Mouse (Mus musculus): ENCODE measurements at regions not wholly inside any gene's neighbourhood (a gene's known extent, or its start where the extent isn't known, plus 50 kb on each side); places are given as distances from the start of the nearest gene placed in this dataset.

DNA sequence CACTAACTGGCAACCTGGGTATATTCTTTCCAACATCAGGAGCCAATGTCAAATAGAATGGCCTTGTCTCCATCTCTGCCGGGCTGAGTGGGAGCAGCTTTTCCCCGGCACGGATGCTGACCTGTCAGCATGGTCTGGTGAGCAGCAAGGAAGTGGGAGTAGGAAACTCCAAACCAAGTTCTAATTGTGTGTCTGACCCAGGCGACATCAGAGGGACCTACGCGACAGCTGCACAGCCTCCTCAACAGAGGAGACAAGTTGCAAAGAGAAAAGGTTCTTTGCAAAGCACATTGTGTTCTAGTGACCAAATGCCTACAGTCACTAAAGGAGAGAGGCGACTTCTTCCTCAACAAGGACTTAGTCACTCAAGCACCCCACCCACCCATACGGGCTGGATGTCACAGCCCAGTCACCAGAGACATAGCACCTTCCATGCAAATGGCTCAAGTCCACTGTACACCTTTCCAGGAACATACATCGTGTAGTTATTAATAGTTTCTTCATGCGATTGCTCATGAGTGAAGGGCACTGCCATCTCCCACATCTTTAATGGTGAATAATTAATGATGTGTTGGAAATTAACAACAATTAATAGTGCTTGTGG is 334.8 kb upstream of the Hnrnpa3 start:
- Histone ChIP-seq H3K9me3 (replicated peaks; ENCODE audit: low read length) (no peaks in the 10 kb centered on the region), H3K27ac (ENCODE audit: insufficient read depth, low read depth) (no peak overlapping the region), H3K27me3 (replicated peaks) (no peaks in the 10 kb centered on the region), H3K36me3 (replicated peaks in 1 of 2; ENCODE audit: control insufficient read depth in 1 of 2, insufficient read depth in 1 of 2, low read length in 1 of 2) (no peaks in the 10 kb centered on the region), H3K9ac (ENCODE audit: insufficient read depth, low read depth) (no peak overlapping the region), H3K4me2 (ENCODE audit: insufficient read depth, low read depth, poor library complexity, severe bottlenecking) (no peak overlapping the region), H3K4me3 (replicated peaks in 1 of 3; ENCODE audit: low read depth in 2 of 3, low read length in 2 of 3, poor library complexity in 1 of 3) (no peak overlapping the region), H3K4me1 (ENCODE audit: control insufficient read depth in 1 of 2, insufficient read depth in 2 of 2) (no peaks in the 10 kb centered on the region), H3K79me2 (replicated peaks; ENCODE audit: control insufficient read depth, extremely low read depth, insufficient read depth, poor library complexity, severe bottlenecking) (no peaks in the 10 kb centered on the region)
- in situ Hi-C loops (cut with MboI; ENCODE audit: low pct_ligation_motif_present, low pct_unique_long_range_greater_than_20kb, low sequenced_read_pairs): loop anchor here (25.0 kb wide), 1 partner anchor 637 kb away; the partner anchor contains the start of genes Hoxd10, Hoxd11, Hoxd12 and Hoxd9
- no peak for TF ChIP-seq MAX (IDR thresholded peaks at IDR 0.05; ENCODE audit: low read length)
- TF ChIP-seq USF2 (conservative IDR thresholded peaks at IDR 0.05; ENCODE audit: low read depth, low read length): no peak
- TF ChIP-seq SIN3A (IDR thresholded peaks at IDR 0.05; ENCODE audit: low read length): no peak
- TF ChIP-seq TCF12 (IDR thresholded peaks at IDR 0.05; ENCODE audit: low read depth, low read length): no peak
- TF ChIP-seq BHLHE40 (IDR thresholded peaks at IDR 0.05; ENCODE audit: low read depth, low read length): no peak
- no peak for TF ChIP-seq MEF2A (IDR thresholded peaks at IDR 0.05; ENCODE audit: borderline replicate concordance, low read depth, low read length)
- TF ChIP-seq MYC (IDR thresholded peaks at IDR 0.05; ENCODE audit: low read depth, low read length): no peak
- TF ChIP-seq IRF4 (IDR thresholded peaks at IDR 0.05; ENCODE audit: low read depth, low read length): no peak
- TF ChIP-seq USF1 (IDR thresholded peaks at IDR 0.05; ENCODE audit: low read depth, low read length): no peak
- TF ChIP-seq GABPA (IDR thresholded peaks at IDR 0.05; ENCODE audit: insufficient replicate concordance, low read depth, low read length): no peak
- no peak for TF ChIP-seq RCOR1 (conservative IDR thresholded peaks at IDR 0.05; ENCODE audit: low read depth, low read length)
- no peak for TF ChIP-seq CHD2 (IDR thresholded peaks at IDR 0.05; ENCODE audit: low read length)
- no peak for TF ChIP-seq ZNF384 (IDR thresholded peaks at IDR 0.05; ENCODE audit: low read depth, low read length)
- TF ChIP-seq ETS1 (conservative IDR thresholded peaks at IDR 0.05; ENCODE audit: low read depth, low read length): no peak
- TF ChIP-seq MAFK (IDR thresholded peaks at IDR 0.05; ENCODE audit: insufficient replicate concordance, low read length): no peak
- TF ChIP-seq JUND (conservative IDR thresholded peaks at IDR 0.05; ENCODE audit: low read depth, low read length): no peak
- no peak for TF ChIP-seq POLR2AphosphoS2 (IDR thresholded peaks at IDR 0.05; ENCODE audit: low read depth, low read length)
- dilution Hi-C loops (cut with MboI; ENCODE audit: extremely low pct_ligation_motif_present, extremely low pct_unique_long_range_greater_than_20kb, low sequenced_read_pairs): no loop called here
- DNase-seq (ENCODE audit: extremely low read depth): no peak

DNA sequence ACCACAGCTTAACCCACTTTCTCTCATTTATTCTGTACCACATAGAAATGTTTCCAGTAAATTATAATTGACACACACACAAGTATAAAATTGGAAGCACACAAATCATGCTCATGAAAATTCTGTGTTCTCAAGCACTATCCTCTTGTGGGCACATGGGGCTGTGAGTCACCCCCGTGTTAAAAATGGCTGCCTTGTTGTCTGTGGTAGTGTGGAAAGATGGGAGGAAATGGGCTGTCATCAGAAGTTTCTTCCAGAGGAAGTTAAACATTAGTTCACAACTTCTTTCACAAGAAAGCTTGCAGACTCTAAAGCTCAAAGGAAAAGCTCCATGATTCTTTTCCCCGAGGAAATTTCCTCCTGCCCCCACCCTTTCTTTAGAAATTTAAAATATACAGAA is 329.5 kb upstream of the Hnrnpa3 start:
- Histone ChIP-seq H3K36me3 (replicated peaks in 1 of 2; ENCODE audit: control insufficient read depth in 1 of 2, insufficient read depth in 1 of 2, low read length in 1 of 2) (no peaks in the 10 kb centered on the region), H3K9ac (ENCODE audit: insufficient read depth, low read depth) (no peak overlapping the region), H3K4me1 (ENCODE audit: control insufficient read depth in 1 of 2, insufficient read depth in 2 of 2) (no peaks in the 10 kb centered on the region), H3K27ac (ENCODE audit: insufficient read depth, low read depth) (no peak overlapping the region), H3K4me2 (ENCODE audit: insufficient read depth, low read depth, poor library complexity, severe bottlenecking) (no peak overlapping the region), H3K4me3 (replicated peaks in 1 of 3; ENCODE audit: low read depth in 2 of 3, low read length in 2 of 3, poor library complexity in 1 of 3) (no peak overlapping the region), H3K9me3 (replicated peaks; ENCODE audit: low read length) (no peaks in the 10 kb centered on the region), H3K79me2 (replicated peaks; ENCODE audit: control insufficient read depth, extremely low read depth, insufficient read depth, poor library complexity, severe bottlenecking) (no peaks in the 10 kb centered on the region), H3K27me3 (replicated peaks) (no peaks in the 10 kb centered on the region)
- DNase-seq (ENCODE audit: extremely low read depth): no peak
- dilution Hi-C loops (cut with MboI; ENCODE audit: extremely low pct_ligation_motif_present, extremely low pct_unique_long_range_greater_than_20kb, low sequenced_read_pairs): no loop called here
- in situ Hi-C loops (cut with MboI; ENCODE audit: low pct_ligation_motif_present, low pct_unique_long_range_greater_than_20kb, low sequenced_read_pairs): no loop called here
- no peak for TF ChIP-seq TCF12 (IDR thresholded peaks at IDR 0.05; ENCODE audit: low read depth, low read length)
